Mouse (Mus musculus) midbrain, postnatal 0 days (tissue): ENCODE measurements around the gene Mei1. TPM values are rescaled to one million over a fixed set of nuclear protein-coding genes. Genes with fewer than 3 reads are reported as not detected.
"Not testable (repeated sequence)": the region's sequence is repeated elsewhere in the genome, so short reads cannot be mapped to it uniquely, and the experiment has no call there.

Source experiments
- ATAC-seq: fragments of 200-750 bp; cut with Nextera tagmentation; 2 replicates; pipeline ENCODE4 v1.8.0; 2017; ENCODE audit warnings: moderate number of reproducible peaks, mild to moderate bottlenecking, moderate TSS enrichment, moderate library complexity; ENCODE audit not compliant: low FRiP score
- DNase-seq: peaks from one replicate; pipeline ENCODE4 v3.0.0-alpha.2; 2015; ENCODE audit warnings: low spot score
- H3K27ac ChIP-seq: fragments of 300-500 bp; sonication (generic); 2 replicates; pipeline ENCODE4 v1.5.1; 2014; ENCODE audit warnings: low read depth, mild to moderate bottlenecking, low read length, mixed read lengths
- H3K27me3 ChIP-seq: fragments of 300-500 bp; sonication (generic); 2 replicates; pipeline ENCODE4 v1.6.1; 2014; ENCODE audit warnings: low read length, control low read depth, mixed read lengths; ENCODE audit not compliant: insufficient read depth
- H3K36me3 ChIP-seq: fragments of 300-500 bp; sonication (generic); 2 replicates; pipeline ENCODE4 v1.6.1; 2014; ENCODE audit warnings: low read length, control low read depth, mixed read lengths; ENCODE audit not compliant: insufficient read depth
- H3K4me1 ChIP-seq: fragments of 300-500 bp; sonication (generic); 2 replicates; pipeline ENCODE4 v1.6.1; 2014; ENCODE audit warnings: mild to moderate bottlenecking, control low read depth, antibody characterized with exemption, low read length, mixed read lengths; ENCODE audit not compliant: insufficient read depth
- H3K4me2 ChIP-seq: fragments of 300-500 bp; sonication (generic); 2 replicates; pipeline ENCODE4 v1.6.1; 2014; ENCODE audit warnings: low read depth, mild to moderate bottlenecking, low read length, mixed read lengths; ENCODE audit not compliant: poor library complexity, severe bottlenecking
- H3K4me3 ChIP-seq: fragments of 300-500 bp; sonication (generic); 2 replicates; pipeline ENCODE4 v1.5.1; 2014; ENCODE audit warnings: low read depth, mild to moderate bottlenecking, low read length, moderate library complexity
- H3K9ac ChIP-seq: fragments of 300-500 bp; sonication (generic); replicated peaks from 2 replicates; pipeline ENCODE4 v1.6.1; 2014; ENCODE audit warnings: mild to moderate bottlenecking, low read length, moderate library complexity, mixed read lengths; ENCODE audit not compliant: poor library complexity, severe bottlenecking
- H3K9me3 ChIP-seq: fragments of 300-500 bp; sonication (generic); 2 replicates; pipeline ENCODE4 v1.6.1; 2016; ENCODE audit warnings: low read length, control low read depth
- CTCF ChIP-seq: IDR thresholded peaks from 2 replicates; pipeline ENCODE4 v1.5.1; 2016; ENCODE audit warnings: antibody characterized with exemption, mild to moderate bottlenecking
- whole genome bisulfite sequencing: fragments of 180-500 bp; shearing (Covaris S2); extraction: QIAGEN DNeasy Blood & Tissue Kit; methylation state at CpG from one replicate; pipeline ENCODE4 v1.1.7; 2014; 5-methylcytosine and 5-hydroxymethylcytosine counted together
- polyA plus RNA-seq: library from polyadenylated mRNA; unstranded; fragments of >200 nt; fragmentation: Nextera tagmentation; extraction: Ambion mirVana; gene quantifications from 2 replicates; pipeline ENCODE4 v1.2.1, GENCODE M21; 2015
- total RNA-seq: library from RNA; depleted of rRNA; stranded (reverse); fragments of >200 nt; gene quantifications from 2 replicates; pipeline ENCODE4 v1.2.3, GENCODE M21; 2014

The Mei1 gene
- total and polyA plus RNA-seq, 2 experiments from 2014 or later: 0.16 TPM; not detected in 1

DNA sequence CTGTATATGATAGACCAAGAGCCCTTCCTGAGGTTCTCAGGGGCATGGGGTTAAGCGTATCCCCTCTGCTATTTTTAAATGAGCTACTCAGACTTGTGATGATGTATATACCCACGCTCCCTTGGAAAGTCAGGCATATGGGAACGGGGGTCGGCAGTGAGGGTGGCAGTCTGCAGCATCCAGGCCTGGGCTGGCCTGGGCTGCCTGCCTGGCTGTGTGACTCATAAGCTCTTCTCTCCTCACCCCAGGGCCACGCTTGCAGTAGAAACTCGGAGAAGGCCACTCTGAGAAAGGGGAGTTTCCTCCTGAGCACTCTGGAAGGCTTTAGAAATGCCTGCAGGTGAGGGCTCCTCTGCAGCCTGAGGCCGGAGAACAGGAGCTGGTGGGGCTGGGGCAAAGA is 21.3 kb downstream of the Mei1 start:
- no peak for DNase-seq
- 81% methylated on average over 7 of the region's 7 CpGs for WGBS
- TF ChIP-seq CTCF: no peak

DNA sequence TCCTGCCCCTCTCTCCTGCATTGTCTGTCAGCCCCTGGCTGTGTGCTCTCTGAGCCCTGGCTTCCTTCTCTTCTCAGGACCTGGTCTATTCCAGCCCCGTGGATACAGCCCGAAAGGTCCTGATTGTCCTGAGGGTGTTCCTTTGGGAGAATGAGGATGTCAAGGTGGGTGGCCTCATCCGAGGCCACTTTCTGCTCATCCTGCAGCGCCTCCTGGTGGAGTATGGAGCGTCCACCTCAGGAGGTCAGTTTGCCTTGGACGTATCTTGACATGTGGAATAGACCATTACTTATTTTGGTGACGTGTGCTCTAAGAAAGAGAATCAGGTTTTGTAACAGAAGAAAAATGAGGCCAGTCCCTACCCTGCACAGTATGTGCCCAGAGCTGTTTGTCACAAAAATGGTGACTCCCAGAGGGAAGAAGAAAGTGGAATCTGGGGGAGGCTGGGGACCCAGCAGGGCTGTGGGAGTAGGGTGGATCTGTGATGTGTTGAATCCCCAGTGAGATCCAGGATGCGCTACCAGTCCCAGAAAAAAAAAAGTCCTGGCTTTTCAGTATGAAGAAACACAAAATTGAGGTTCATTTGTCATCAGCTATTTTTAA is 37.3 kb downstream of the Mei1 start:
- Histone ChIP-seq H3K36me3 (no peaks in the 10 kb centered on the region), H3K27ac (no peak overlapping the region), H3K27me3 (no peaks in the 10 kb centered on the region), H3K4me1 (no peaks in the 10 kb centered on the region), H3K4me2 (no peak overlapping the region), H3K9ac (no peak overlapping the region), H3K9me3 (no peaks in the 10 kb centered on the region), H3K4me3 (no peak overlapping the region)
- DNase-seq (peak; percentile 32), ATAC-seq (no peak)
- 16% methylated on average over 8 of the region's 8 CpGs for WGBS
- TF ChIP-seq CTCF: peak; percentile 68

More for the DNA sequence above, 21.3 kb downstream of the Mei1 start:
- Histone ChIP-seq H3K27me3 (no peaks in the 10 kb centered on the region), H3K4me1 (no peaks in the 10 kb centered on the region), H3K4me3 (no peak overlapping the region), H3K4me2 (no peak overlapping the region), H3K9ac (no peak overlapping the region), H3K9me3 (no peaks in the 10 kb centered on the region), H3K36me3 (no peaks in the 10 kb centered on the region), H3K27ac (no peak overlapping the region)
- ATAC-seq: no peak

DNA sequence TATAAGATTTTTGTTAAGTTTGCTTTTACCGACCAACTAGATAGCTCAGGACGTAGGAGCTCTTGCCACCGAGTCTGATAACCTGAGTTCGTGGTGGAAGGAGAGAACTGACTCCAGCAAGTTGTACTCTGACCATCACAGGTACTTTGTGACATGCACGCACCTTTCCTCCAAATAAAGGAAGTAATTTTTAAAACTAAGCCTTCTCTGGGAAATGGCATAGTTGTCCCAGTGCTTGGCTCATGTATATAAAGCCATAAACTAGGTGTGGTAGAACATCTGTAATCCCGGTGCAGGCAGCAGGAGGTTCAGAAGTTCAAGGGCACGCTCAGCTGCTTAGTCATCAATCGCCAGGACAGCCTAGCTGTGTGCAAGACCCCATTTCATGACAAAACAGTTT is 50.7 kb downstream of the Mei1 start:
- Histone ChIP-seq H3K4me2 (no peak overlapping the region), H3K9ac (no peak overlapping the region), H3K4me1 (no peaks in the 10 kb centered on the region), H3K27ac (no peak overlapping the region), H3K27me3 (no peaks in the 10 kb centered on the region), H3K4me3 (no peak overlapping the region), H3K36me3 (no peaks in the 10 kb centered on the region), H3K9me3 (no peaks in the 10 kb centered on the region)
- WGBS: 90% methylated on average over 8 of the region's 8 CpGs
- TF ChIP-seq CTCF: no peak
- no peak for DNase-seq
- ATAC-seq: no peak

DNA sequence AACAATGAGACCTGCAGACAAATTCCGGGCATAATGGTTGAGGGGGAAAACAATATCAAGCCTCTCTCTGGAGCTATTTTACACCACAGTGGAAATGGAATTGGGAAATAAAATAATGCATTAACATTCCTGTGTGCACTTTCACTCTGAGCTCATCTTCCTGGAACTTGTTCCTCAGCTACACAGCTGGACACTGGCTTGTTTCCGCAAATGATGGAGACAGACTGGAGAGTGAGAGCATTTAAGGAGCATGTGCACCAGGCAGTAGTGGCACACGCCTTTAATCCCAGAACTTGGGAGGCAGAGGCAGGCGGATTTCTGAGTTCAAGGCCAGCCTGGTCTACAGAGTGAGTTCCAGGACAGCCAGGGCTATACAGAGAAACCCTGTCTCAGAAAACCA is 56.9 kb downstream of the Mei1 start:
- H3K27ac ChIP-seq, H3K9ac ChIP-seq, H3K27me3 ChIP-seq, H3K36me3 ChIP-seq, DNase-seq, H3K4me1 ChIP-seq, H3K4me3 ChIP-seq, H3K9me3 ChIP-seq, ATAC-seq: not testable (repeated sequence)
- H3K4me2 ChIP-seq: peak overlapping the region; percentile 54; the same call in 1 of the 2 replicates
- WGBS: 82% methylated on average over 4 of the region's 4 CpGs

DNA sequence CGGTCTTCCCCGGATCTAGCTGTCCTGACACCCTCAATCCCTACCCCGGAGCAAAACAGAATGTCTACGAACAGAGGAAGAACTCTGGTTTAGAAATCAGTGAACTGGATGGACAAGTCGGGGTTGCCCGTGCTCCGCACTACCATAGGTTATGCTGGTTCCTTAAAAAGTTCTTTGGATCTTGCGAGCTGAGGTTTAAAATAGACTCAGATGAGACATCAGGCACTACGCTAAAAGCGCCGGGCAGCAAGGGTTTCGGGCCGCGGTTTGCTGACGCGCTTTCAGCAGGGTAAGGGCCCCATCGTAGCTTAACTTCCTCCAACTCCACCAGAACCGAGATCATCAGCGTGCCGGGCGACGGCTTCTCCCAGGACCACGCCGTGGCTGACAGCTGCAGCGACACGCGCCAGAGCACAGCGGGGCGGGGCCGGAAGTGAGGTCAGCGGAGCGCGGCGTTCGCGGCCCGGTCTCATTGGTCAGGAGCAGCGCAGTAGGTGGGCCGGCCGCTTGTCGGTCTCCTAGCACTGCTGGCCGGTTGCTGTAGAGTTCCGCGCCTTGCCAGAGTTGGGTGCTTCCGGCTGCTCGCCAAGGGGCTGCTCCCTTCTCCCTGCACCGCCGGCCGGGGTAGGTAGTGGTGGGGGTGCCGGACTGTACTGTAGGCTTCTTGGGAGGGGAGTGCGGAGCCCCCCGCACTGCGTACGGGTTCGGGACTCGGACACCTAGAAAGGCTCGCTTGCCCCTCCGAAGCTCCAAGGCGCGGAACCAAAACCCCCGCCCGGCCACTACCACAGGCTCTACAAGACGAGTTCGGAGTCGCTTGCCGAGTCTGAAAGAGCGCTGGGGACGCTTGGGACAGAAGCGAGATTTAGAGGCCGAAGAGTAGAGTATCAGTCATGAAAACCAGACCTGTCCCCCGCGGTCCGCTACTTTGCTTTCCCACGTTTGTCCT is 57.9 kb downstream of the Mei1 start, which contains the start of gene Ccdc134:
Gene Ccdc134, plus strand, starts transcription at position 497 of the 949 bp plus-strand sequence.
- Histone ChIP-seq H3K4me1 (no peaks in the 10 kb centered on the region), H3K9me3 (no peaks in the 10 kb centered on the region), H3K4me2 (peak within 1 kb of the TSS; percentile 54), H3K27ac (peak within 1 kb of the TSS; percentile 65), H3K36me3 (peaks cover 6% of the 10 kb centered on the region; the same call in 1 of the 2 replicates), H3K9ac (peak within 1 kb of the TSS; percentile 71), H3K4me3 (peak within 1 kb of the TSS; percentile 67), H3K27me3 (no peaks in the 10 kb centered on the region)
- peak; percentile 98 for ATAC-seq
- no peak for TF ChIP-seq CTCF
- under 1% methylated on average over 73 of the region's 74 CpGs for WGBS
- peak; percentile 97 for DNase-seq

DNA sequence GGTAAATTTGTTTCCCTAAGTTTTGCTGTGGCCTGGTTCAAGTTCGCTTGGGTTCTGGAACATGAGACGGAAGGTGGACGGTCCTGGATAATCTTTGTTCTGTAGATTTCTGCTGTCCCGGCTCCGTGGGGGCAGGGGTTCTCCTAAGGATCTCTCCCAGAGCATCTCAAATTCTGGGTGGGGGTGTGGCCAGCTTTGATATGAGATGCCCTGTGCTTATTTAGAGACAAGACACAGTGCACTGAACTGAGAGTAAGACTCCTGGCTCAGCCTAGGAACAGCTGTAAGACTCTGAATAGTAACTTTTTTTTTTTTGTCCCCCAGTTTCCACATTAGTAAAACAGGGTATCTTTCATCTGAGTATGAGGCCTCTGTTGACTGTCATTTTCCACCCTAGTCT is 58.6 kb downstream of the Mei1 start:
- DNase-seq (no peak), ATAC-seq (no peak)
- H3K9me3 ChIP-seq: no peaks in the 10 kb centered on the region
- H3K4me2 ChIP-seq: peak overlapping the region; percentile 54
- peak overlapping the region; percentile 71; the same call in 1 of the 2 replicates for H3K9ac ChIP-seq
- H3K27me3 ChIP-seq: no peaks in the 10 kb centered on the region
- TF ChIP-seq CTCF: no peak
- 2% methylated on average over 5 of the region's 5 CpGs for WGBS
- peak overlapping the region; percentile 67 for H3K4me3 ChIP-seq
- no peaks in the 10 kb centered on the region for H3K4me1 ChIP-seq
- no peak overlapping the region for H3K27ac ChIP-seq
- peaks cover 6% of the 10 kb centered on the region; the same call in 1 of the 2 replicates for H3K36me3 ChIP-seq
